Mouse (Mus musculus): ENCODE results near the gene Gdap1l1.
A peak's percentile ranks its signal among the peaks of the same experiment; 100 is the strongest.

Gdap1l1 gene

GRCm38 (mm10) chr2:163463251-163463769, 25.0 kb downstream of the Gdap1l1 start:
- DNase-seq (ENCODE audit: low read depth, low spot score): no peak

GRCm38 (mm10) chr2:163463998-163464397, 25.7 kb downstream of the Gdap1l1 start:
- DNase-seq (ENCODE audit: low read depth, low spot score): peak; percentile 52

GRCm38 (mm10) chr2:163464562-163464961, 26.3 kb downstream of the Gdap1l1 start:
- peak; percentile 63 for DNase-seq (ENCODE audit: low read depth, low spot score)

GRCm38 (mm10) chr2:163466771-163467170, 28.5 kb downstream of the Gdap1l1 start:
- no peak for DNase-seq (ENCODE audit: low read depth, low spot score)

GRCm38 (mm10) chr2:163467585-163467984, 29.3 kb downstream of the Gdap1l1 start:
- no peak for DNase-seq (ENCODE audit: low read depth, low spot score)

- DNase-seq (ENCODE audit: low read depth, low spot score): no peak
These were observed 30.6 kb downstream of the Gdap1l1 start for GRCm38 (mm10) chr2:163468866-163469265.

- no peak for DNase-seq (ENCODE audit: low read depth, low spot score)
These were observed 31.4 kb downstream of the Gdap1l1 start for GRCm38 (mm10) chr2:163469711-163470110.

GRCm38 (mm10) chr2:163471136-163471535, 32.9 kb downstream of the Gdap1l1 start:
- DNase-seq (ENCODE audit: low read depth, low spot score): peak; percentile 40

GRCm38 (mm10) chr2:163471710-163472465, 33.6 kb downstream of the Gdap1l1 start:
- DNase-seq (ENCODE audit: low read depth, low spot score): peak; percentile 53

GRCm38 (mm10) chr2:163472466-163472851, 34.2 kb downstream of the Gdap1l1 start, which contains the start of gene Fitm2:
Fitm2 (minus strand) TSS chr2:163472629.
- peak; percentile 98 for DNase-seq (ENCODE audit: low read depth, low spot score)

- no peak for DNase-seq (ENCODE audit: low read depth, low spot score)
These were observed 42.0 kb downstream of the Gdap1l1 start for GRCm38 (mm10) chr2:163480191-163480825.

GRCm38 (mm10) chr2:163481539-163482029, 43.3 kb downstream of the Gdap1l1 start:
- DNase-seq (ENCODE audit: low read depth, low spot score): no peak

- DNase-seq (ENCODE audit: low read depth, low spot score): no peak
These were observed 49.1 kb downstream of the Gdap1l1 start for GRCm38 (mm10) chr2:163487360-163487759.

GRCm38 (mm10) chr2:163489725-163490291, 51.5 kb downstream of the Gdap1l1 start:
- no peak for DNase-seq (ENCODE audit: low read depth, low spot score)

- DNase-seq (ENCODE audit: low read depth, low spot score): no peak
These were observed 52.4 kb downstream of the Gdap1l1 start for GRCm38 (mm10) chr2:163490656-163491055.

- DNase-seq (ENCODE audit: low read depth, low spot score): no peak
These were observed 53.1 kb downstream of the Gdap1l1 start for GRCm38 (mm10) chr2:163491351-163491750.

GRCm38 (mm10) chr2:163492018-163492417, 53.7 kb downstream of the Gdap1l1 start, which contains the start of gene R3hdml:
R3hdml (plus strand) TSS chr2:163492318.
- no peak for DNase-seq (ENCODE audit: low read depth, low spot score)

GRCm38 (mm10) chr2:163493031-163493430, 54.8 kb downstream of the Gdap1l1 start:
- no peak for DNase-seq (ENCODE audit: low read depth, low spot score)

- no peak for DNase-seq (ENCODE audit: low read depth, low spot score)
These were observed 55.7 kb downstream of the Gdap1l1 start for GRCm38 (mm10) chr2:163493976-163494375.

- DNase-seq (ENCODE audit: low read depth, low spot score): no peak
These were observed 56.2 kb downstream of the Gdap1l1 start for GRCm38 (mm10) chr2:163494456-163494855.

GRCm38 (mm10) chr2:163502219-163502618, 63.9 kb downstream of the Gdap1l1 start:
- DNase-seq (ENCODE audit: low read depth, low spot score): peak; percentile 19

GRCm38 (mm10) chr2:163503191-163503590, 64.9 kb downstream of the Gdap1l1 start:
- DNase-seq (ENCODE audit: low read depth, low spot score): no peak

Measured in skeletal muscle tissue, adult 2 months (tissue).